Mouse (Mus musculus) lung, embryonic 16.5 days (tissue): ENCODE measurements around the gene Kdm5a. TPM values are rescaled to one million over a fixed set of nuclear protein-coding genes. Genes with fewer than 3 reads are reported as not detected.

Experiments
- ATAC-seq: fragments of 200-750 bp; cut with Nextera tagmentation; 2 replicates; pipeline ENCODE4 v1.8.0; 2017; ENCODE audit warnings: low read depth, mild to moderate bottlenecking, moderate library complexity
- H3K27ac ChIP-seq: fragments of 300-500 bp; sonication (generic); 2 replicates; pipeline ENCODE4 v1.5.1; 2014; ENCODE audit warnings: mild to moderate bottlenecking, control low read depth, low read length
- H3K27me3 ChIP-seq: fragments of 300-500 bp; sonication (generic); 2 replicates; pipeline ENCODE4 v1.6.1; 2014; ENCODE audit warnings: low read depth, low read length, mixed read lengths; ENCODE audit not compliant: control insufficient read depth, insufficient read depth
- H3K36me3 ChIP-seq: fragments of 300-500 bp; sonication (generic); 2 replicates; pipeline ENCODE4 v1.6.1; 2014; ENCODE audit warnings: low read length; ENCODE audit not compliant: control insufficient read depth, insufficient read depth
- H3K4me1 ChIP-seq: fragments of 300-500 bp; sonication (generic); replicated peaks from 2 replicates; pipeline ENCODE4 v1.6.1; 2014; ENCODE audit warnings: low read length, mixed read lengths; ENCODE audit not compliant: control insufficient read depth, insufficient read depth
- H3K4me2 ChIP-seq: fragments of 300-500 bp; sonication (generic); 2 replicates; pipeline ENCODE4 v1.6.1; 2014; ENCODE audit warnings: low read depth, low read length, control low read depth
- H3K4me3 ChIP-seq: fragments of 300-500 bp; sonication (generic); 2 replicates; pipeline ENCODE4 v1.5.1; 2014; ENCODE audit warnings: mild to moderate bottlenecking, low read length, control low read depth
- H3K9ac ChIP-seq: fragments of 300-500 bp; sonication (generic); 2 replicates; pipeline ENCODE4 v1.6.1; 2014; ENCODE audit warnings: low read length, control low read depth
- H3K9me3 ChIP-seq: fragments of 300-500 bp; sonication (generic); 2 replicates; pipeline ENCODE4 v1.6.1; 2016; ENCODE audit warnings: low read length; ENCODE audit not compliant: control insufficient read depth
- WGBS: fragments of 180-500 bp; shearing (Covaris S2); extraction: QIAGEN DNeasy Blood & Tissue Kit; methylation state at CpG from one replicate; pipeline ENCODE4 v1.1.7; 2014; 5-methylcytosine and 5-hydroxymethylcytosine counted together
- polyA plus RNA-seq: library from polyadenylated mRNA; unstranded; fragments of >200 nt; fragmentation: Nextera tagmentation; extraction: Ambion mirVana; gene quantifications from 2 replicates; pipeline ENCODE4 v1.2.1, GENCODE M21; 2015

Kdm5a gene
- polyA plus RNA-seq = 46.2 and 46.5 TPM in 2 replicates

- no peaks in the 10 kb centered on the region for H3K9me3 ChIP-seq
- H3K4me3 ChIP-seq = peak within 1 kb of the TSS; percentile 87
- H3K36me3 ChIP-seq = peaks cover 5% of the 10 kb centered on the region
- peaks cover 11% of the 10 kb centered on the region for H3K4me1 ChIP-seq
- under 1% methylated on average over 71 of the region's 71 CpGs for WGBS
- H3K4me2 ChIP-seq = peak within 1 kb of the TSS; percentile 78
- H3K27me3 ChIP-seq = no peaks in the 10 kb centered on the region
- H3K9ac ChIP-seq = peak within 1 kb of the TSS; percentile 87
- H3K27ac ChIP-seq = peak within 1 kb of the TSS; percentile 96
- peak; percentile 98 for ATAC-seq
These were observed at the start of gene Kdm5a, which contains the start of gene Ccdc77 for GRCm38 (mm10) chr6:120363688-120364522. Gene Kdm5a, plus strand, starts transcription at chr6:120364124. Gene Ccdc77, minus strand, starts transcription at chr6:120364374.

DNA sequence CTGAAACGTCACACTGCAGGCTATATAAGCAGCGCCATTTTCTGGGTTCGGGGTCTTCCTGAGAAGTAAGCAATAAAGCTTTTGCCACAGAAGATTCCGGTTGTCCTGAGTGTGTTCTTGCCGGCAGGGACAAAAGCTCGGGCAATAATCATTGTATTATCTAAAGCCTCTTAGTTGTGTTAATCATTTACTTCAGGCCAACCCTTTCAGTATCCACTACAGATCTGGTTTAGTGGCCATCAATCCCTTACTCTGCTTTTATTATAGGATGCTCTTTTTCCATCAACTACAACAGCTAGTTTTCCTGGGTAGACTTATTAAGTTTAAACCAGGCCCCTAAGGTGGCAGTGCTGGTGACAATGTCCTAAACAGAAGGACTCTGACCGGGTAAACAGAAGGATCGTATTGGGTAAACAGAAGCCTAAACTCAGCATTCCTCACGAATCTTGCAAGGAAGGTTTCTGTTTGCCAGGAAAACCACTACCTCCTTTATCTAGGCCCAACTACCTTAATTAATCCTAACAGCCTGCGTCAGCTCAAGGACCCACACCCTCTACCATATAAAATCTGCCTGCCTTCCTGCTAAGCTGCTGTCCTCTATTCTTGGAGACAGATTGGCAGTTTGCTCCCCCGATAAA, 45.5 kb upstream of the Kdm5a start:
- H3K36me3 ChIP-seq = no peaks in the 10 kb centered on the region
- H3K4me1 ChIP-seq = no peaks in the 10 kb centered on the region
- no peak overlapping the region for H3K9ac ChIP-seq
- WGBS = 56% methylated on average over 11 of the region's 11 CpGs
- no peak overlapping the region for H3K4me3 ChIP-seq
- no peaks in the 10 kb centered on the region for H3K9me3 ChIP-seq
- no peak for ATAC-seq
- H3K27ac ChIP-seq = no peak overlapping the region
- no peak overlapping the region for H3K4me2 ChIP-seq
- H3K27me3 ChIP-seq = no peaks in the 10 kb centered on the region

DNA sequence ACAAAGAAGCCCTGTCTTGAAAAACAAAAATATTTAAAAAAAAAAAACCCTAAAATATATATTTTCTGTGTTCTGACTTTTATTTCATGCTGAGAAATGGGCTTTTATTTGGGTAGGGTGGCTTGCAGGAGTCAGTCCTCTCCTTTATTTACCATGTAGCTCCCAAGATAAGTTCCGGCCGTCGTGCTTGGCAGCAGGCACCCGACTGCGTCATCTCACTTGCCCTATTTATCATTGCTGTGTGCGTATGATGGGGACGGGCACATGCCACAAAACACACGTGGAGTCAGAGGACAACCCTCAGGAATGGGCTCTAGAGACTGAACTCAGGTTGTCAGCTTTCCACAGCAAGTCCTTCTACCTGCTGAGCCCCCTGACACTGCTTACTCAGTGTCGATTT, 44.8 kb upstream of the Kdm5a start:
- Histone ChIP-seq H3K9ac (no peak overlapping the region), H3K4me3 (no peak overlapping the region), H3K27me3 (no peaks in the 10 kb centered on the region), H3K27ac (no peak overlapping the region), H3K4me2 (no peak overlapping the region), H3K36me3 (no peaks in the 10 kb centered on the region), H3K4me1 (no peaks in the 10 kb centered on the region), H3K9me3 (no peaks in the 10 kb centered on the region)
- no peak for ATAC-seq
- WGBS = 50% methylated on average over 9 of the region's 9 CpGs

DNA sequence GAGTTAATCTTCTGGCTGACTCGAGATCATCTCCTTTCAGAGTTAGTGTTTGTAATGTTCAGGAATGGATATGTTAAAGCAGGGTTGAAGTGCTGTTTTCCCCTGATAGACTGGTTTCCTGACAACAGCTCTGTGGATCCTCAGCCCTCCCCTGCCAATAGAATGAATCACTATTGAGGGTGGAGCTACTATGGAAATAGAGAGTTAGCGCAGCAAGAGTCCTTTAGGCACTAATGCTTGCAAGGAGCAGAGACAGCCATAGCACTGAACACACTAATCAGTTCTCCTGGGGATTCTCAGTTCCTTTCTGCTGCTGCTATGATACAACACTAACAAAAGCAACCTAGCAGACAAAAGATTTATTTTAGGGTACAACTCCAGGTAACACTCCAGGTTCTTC, 43.6 kb upstream of the Kdm5a start:
- Histone ChIP-seq H3K27ac (no peak overlapping the region), H3K9ac (no peak overlapping the region), H3K27me3 (no peaks in the 10 kb centered on the region), H3K4me1 (no peaks in the 10 kb centered on the region), H3K4me3 (no peak overlapping the region), H3K4me2 (no peak overlapping the region), H3K9me3 (no peaks in the 10 kb centered on the region), H3K36me3 (peaks cover 3% of the 10 kb centered on the region; the same call in 1 of the 2 replicates)
- WGBS = 60% methylated on average over 2 of the region's 2 CpGs
- ATAC-seq = no peak

DNA sequence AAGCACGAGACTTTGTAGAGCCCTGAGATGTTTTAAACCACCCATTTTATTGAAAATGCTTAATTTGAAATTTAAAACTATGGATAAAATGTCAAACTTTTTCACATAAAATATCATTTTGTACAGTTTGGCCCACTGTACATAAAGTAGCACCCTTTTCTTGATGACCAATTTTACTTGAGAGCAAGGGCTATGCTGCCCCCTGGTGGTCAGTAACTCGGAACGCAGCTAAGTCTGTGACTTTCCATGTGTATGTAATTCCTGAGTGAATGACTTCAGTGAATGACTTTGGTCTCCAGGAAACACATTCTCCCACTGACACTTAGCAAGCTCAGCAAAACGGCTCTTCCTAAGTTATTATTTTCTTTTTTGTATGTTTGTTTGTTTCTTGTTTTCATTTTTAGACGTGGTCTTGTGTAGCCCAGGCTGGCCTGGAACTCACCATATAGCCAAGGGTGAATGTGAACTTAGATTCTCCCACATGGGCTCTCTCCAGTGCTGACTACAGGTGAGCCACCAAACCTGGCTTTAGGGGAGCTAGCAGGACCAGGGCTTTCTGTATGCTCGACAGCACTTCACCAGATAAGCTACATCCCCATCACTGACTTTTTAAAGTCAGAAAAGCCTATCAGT, 39.5 kb upstream of the Kdm5a start:
- H3K9ac ChIP-seq = no peak overlapping the region
- H3K4me1 ChIP-seq = no peaks in the 10 kb centered on the region
- no peak overlapping the region for H3K27ac ChIP-seq
- H3K4me3 ChIP-seq = no peak overlapping the region
- peaks cover 10% of the 10 kb centered on the region; the same call in 1 of the 2 replicates for H3K36me3 ChIP-seq
- H3K9me3 ChIP-seq = no peaks in the 10 kb centered on the region
- H3K27me3 ChIP-seq = no peaks in the 10 kb centered on the region
- ATAC-seq = no peak
- WGBS = 30% methylated on average over 6 of the region's 6 CpGs
- no peak overlapping the region for H3K4me2 ChIP-seq

DNA sequence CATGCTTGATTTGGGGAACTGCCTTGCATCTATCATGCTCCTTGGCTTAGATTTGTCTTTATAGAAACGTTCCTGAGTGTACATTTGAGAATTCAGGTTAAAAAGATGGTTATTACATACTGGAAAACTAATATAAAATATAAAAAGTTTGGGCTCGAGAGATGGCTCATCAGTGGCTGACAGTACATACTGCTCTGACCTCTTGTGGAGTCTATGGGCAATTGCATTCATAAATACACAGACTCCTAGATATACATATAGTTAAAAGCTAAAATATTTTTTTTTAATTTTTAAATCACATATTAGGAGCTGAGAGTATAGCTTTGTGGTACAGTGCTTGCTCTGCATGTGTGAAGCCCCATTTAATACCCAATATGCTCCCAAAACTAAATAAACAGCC, 31.6 kb upstream of the Kdm5a start:
- peaks cover 37% of the 10 kb centered on the region for H3K36me3 ChIP-seq
- H3K27me3 ChIP-seq = no peaks in the 10 kb centered on the region
- no peak overlapping the region for H3K4me2 ChIP-seq
- ATAC-seq = no peak
- no peak overlapping the region for H3K27ac ChIP-seq
- H3K4me3 ChIP-seq = no peak overlapping the region
- no peaks in the 10 kb centered on the region for H3K4me1 ChIP-seq
- no peaks in the 10 kb centered on the region for H3K9me3 ChIP-seq
- WGBS = 78% methylated on average over 2 of the region's 2 CpGs
- no peak overlapping the region for H3K9ac ChIP-seq

GRCm38 (mm10) chr6:120343992-120344391, 19.9 kb upstream of the Kdm5a start:
- ATAC-seq = no peak
- WGBS = 35% methylated on average over 1 of the region's 1 CpGs
- H3K36me3 ChIP-seq = peaks cover 35% of the 10 kb centered on the region

GRCm38 (mm10) chr6:120349018-120349417, 14.9 kb upstream of the Kdm5a start:
- no peaks in the 10 kb centered on the region for H3K9me3 ChIP-seq
- no peak for ATAC-seq
- H3K27me3 ChIP-seq = no peaks in the 10 kb centered on the region
- no peak overlapping the region for H3K4me2 ChIP-seq
- H3K4me3 ChIP-seq = no peak overlapping the region
- H3K9ac ChIP-seq = no peak overlapping the region
- WGBS = 83% methylated on average over 3 of the region's 3 CpGs
- H3K27ac ChIP-seq = no peak overlapping the region
- no peaks in the 10 kb centered on the region for H3K4me1 ChIP-seq
- H3K36me3 ChIP-seq = peaks cover 21% of the 10 kb centered on the region

More at GRCm38 (mm10) chr6:120343992-120344391, 19.9 kb upstream of the Kdm5a start:
- Histone ChIP-seq H3K27ac (no peak overlapping the region), H3K4me3 (no peak overlapping the region), H3K9ac (no peak overlapping the region), H3K27me3 (no peaks in the 10 kb centered on the region), H3K9me3 (no peaks in the 10 kb centered on the region), H3K4me2 (no peak overlapping the region), H3K4me1 (no peaks in the 10 kb centered on the region)

GRCm38 (mm10) chr6:120356478-120356877, 7.4 kb upstream of the Kdm5a start:
- Histone ChIP-seq H3K4me1 (peaks cover 10% of the 10 kb centered on the region), H3K4me3 (peak overlapping the region; percentile 62), H3K9ac (peak overlapping the region; percentile 73), H3K36me3 (no peaks in the 10 kb centered on the region), H3K27ac (peak overlapping the region; percentile 84), H3K9me3 (no peaks in the 10 kb centered on the region), H3K27me3 (no peaks in the 10 kb centered on the region), H3K4me2 (peak overlapping the region; percentile 75)
- 30% methylated on average over 5 of the region's 5 CpGs for WGBS
- no peak for ATAC-seq
